In the genomic region with DNA sequence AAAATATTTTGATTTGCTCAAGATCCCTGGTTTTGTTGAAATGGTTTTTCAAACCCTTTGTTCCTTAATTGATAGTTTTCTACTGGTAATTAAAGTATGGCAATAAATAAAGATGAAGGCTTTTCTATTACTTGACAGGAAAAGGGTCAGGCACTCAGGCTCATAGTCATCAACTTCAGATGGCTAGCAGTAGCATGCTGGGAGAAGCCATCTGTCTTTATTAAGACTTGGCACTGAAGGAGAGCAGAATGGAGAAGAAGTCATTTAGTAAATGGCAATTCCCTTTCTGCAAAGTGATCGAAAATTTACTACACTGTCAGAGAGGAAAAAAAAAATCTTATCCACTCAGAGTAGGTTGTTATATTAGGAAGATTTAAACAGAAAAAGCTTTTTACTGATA, we compare ENCODE assay signal across 23 mouse cellular contexts. TPM values are rescaled to one million over a fixed set of nuclear protein-coding genes. Genes with fewer than 3 reads are reported as not detected.
DNase-seq lines count a peak whose midpoint lies in the region; ATAC-seq and TF ChIP-seq lines count a peak whose summit lies in the region.
"Had no signal": no experiment of that assay in that cellular context is flagged by ENCODE, and none has a peak within 500 bp of the region (broad histone marks: within the 10 kb centered on the region; RNA-seq: fewer than 3 reads in every experiment).

No protein-coding gene starts in this region.

- WGBS in hindbrain, postnatal 0 days: 62% methylated on average over 1 of the region's 1 CpGs
- 57% methylated on average over 1 of the region's 1 CpGs for WGBS in hindbrain, embryonic 14.5 days

- no peak overlapping the region for H3K4me3 ChIP-seq in hindbrain, postnatal 0 days (ENCODE audit: low read length)
- H3K4me3 ChIP-seq in hindbrain, embryonic 14.5 days (replicated peaks; ENCODE audit: low read length): no peak overlapping the region
- H3K4me3 ChIP-seq: embryonic facial prominence, embryonic 10.5 days; embryonic facial prominence, embryonic 12.5 days; forebrain, embryonic 13.5 days; forebrain, embryonic 15.5 days had no signal

- H3K27me3 ChIP-seq in hindbrain, postnatal 0 days (ENCODE audit: insufficient read depth, low read length): no peaks in the 10 kb centered on the region
- no peaks in the 10 kb centered on the region for H3K27me3 ChIP-seq in hindbrain, embryonic 14.5 days (ENCODE audit: control insufficient read depth, insufficient read depth, low read length)
- H3K27me3 ChIP-seq: CH12.LX; embryonic facial prominence, embryonic 12.5 days; forebrain, embryonic 13.5 days; forebrain, embryonic 15.5 days had no signal

- no peaks in the 10 kb centered on the region for H3K9me3 ChIP-seq in hindbrain, postnatal 0 days (ENCODE audit: low read length)
- no peaks in the 10 kb centered on the region for H3K9me3 ChIP-seq in hindbrain, embryonic 14.5 days (ENCODE audit: control insufficient read depth, low read length)
- H3K9me3 ChIP-seq: embryonic facial prominence, embryonic 10.5 days; embryonic facial prominence, embryonic 12.5 days; forebrain, embryonic 13.5 days; forebrain, embryonic 15.5 days; G1E had no signal

- peak; percentile 55 to 56 for DNase-seq in cerebellum, postnatal 10 days
- DNase-seq in cerebellum, adult 9-10 months: no peak
- peak; percentile 8 to 34 for DNase-seq in cerebellum, postnatal 25 days
- DNase-seq in cerebellum, adult 9-11 months: no peak
- DNase-seq in hindbrain, postnatal 0 days (ENCODE audit: low spot score): peak; percentile 25
- no peak for DNase-seq in hindbrain, embryonic 14.5 days (ENCODE audit: low spot score)
- DNase-seq in mesoderm, embryonic 11.5 days (ENCODE audit: low read depth, low spot score): peak; percentile 12
- DNase-seq: adrenal gland, adult 8-10 months; adrenal gland, postnatal 14 days; adrenal gland, postnatal 36 days; B cell, adult 2 months; cerebellum, adult 11-12 months; forebrain, postnatal 0 days had no signal

- H3K36me3 ChIP-seq in hindbrain, postnatal 0 days (ENCODE audit: insufficient read depth, low read length): no peaks in the 10 kb centered on the region
- H3K36me3 ChIP-seq in hindbrain, embryonic 14.5 days (replicated peaks; ENCODE audit: control insufficient read depth, insufficient read depth): no peaks in the 10 kb centered on the region
- H3K36me3 ChIP-seq: embryonic facial prominence, embryonic 10.5 days; embryonic facial prominence, embryonic 12.5 days; forebrain, embryonic 15.5 days; G1E had no signal

- no peaks in the 10 kb centered on the region for H3K4me1 ChIP-seq in hindbrain, postnatal 0 days (ENCODE audit: insufficient read depth, low read length)
- no peaks in the 10 kb centered on the region for H3K4me1 ChIP-seq in hindbrain, embryonic 14.5 days (replicated peaks; ENCODE audit: control insufficient read depth, insufficient read depth, low read length)
- H3K4me1 ChIP-seq: embryonic facial prominence, embryonic 10.5 days; embryonic facial prominence, embryonic 12.5 days; forebrain, embryonic 13.5 days; forebrain, embryonic 15.5 days had no signal

- TF ChIP-seq CTCF in hindbrain, postnatal 0 days (IDR thresholded peaks at IDR 0.05; ENCODE audit: low read depth): no peak

- no peak overlapping the region for H3K27ac ChIP-seq in hindbrain, postnatal 0 days
- no peak overlapping the region for H3K27ac ChIP-seq in hindbrain, embryonic 14.5 days
- H3K27ac ChIP-seq: embryonic facial prominence, embryonic 10.5 days; embryonic facial prominence, embryonic 12.5 days; forebrain, embryonic 13.5 days; forebrain, embryonic 15.5 days had no signal

- no peak overlapping the region for H3K9ac ChIP-seq in hindbrain, postnatal 0 days (replicated peaks; ENCODE audit: low read length)
- H3K9ac ChIP-seq in hindbrain, embryonic 14.5 days: no peak overlapping the region
- H3K9ac ChIP-seq: embryonic facial prominence, embryonic 12.5 days; forebrain, embryonic 13.5 days; forebrain, embryonic 15.5 days; forebrain, postnatal 0 days had no signal

- H3K4me2 ChIP-seq in hindbrain, postnatal 0 days (ENCODE audit: low read depth, low read length): no peak overlapping the region
- no peak overlapping the region for H3K4me2 ChIP-seq in hindbrain, embryonic 14.5 days (replicated peaks)
- H3K4me2 ChIP-seq: embryonic facial prominence, embryonic 12.5 days; forebrain, embryonic 13.5 days; forebrain, embryonic 15.5 days had no signal

- ATAC-seq in hindbrain, postnatal 0 days: no peak
- no peak for ATAC-seq in hindbrain, embryonic 14.5 days (ENCODE audit: low FRiP score)
- ATAC-seq: activated CD4-positive, CD25-positive, alpha-beta regulatory T cell, adult 4 months; CD4-positive, CD25-positive, alpha-beta regulatory T cell, adult 4 months; forebrain, embryonic 13.5 days; forebrain, embryonic 15.5 days; forebrain, postnatal 0 days; Patski had no signal

RNA-seq across cellular contexts. Expression of gene A730046J19Rik, which starts 17.2 kb away (rescaled TPM):
- total RNA-seq in hindbrain, postnatal 0 days (2014; rRNA removed): 0.26 and 0.29 TPM in 2 replicates
- polyA plus RNA-seq in hindbrain, postnatal 0 days (2015; fragmentation: Nextera tagmentation; extraction: Ambion mirVana): 0.58 and 0.79 TPM in 2 replicates
- polyA plus RNA-seq in hindbrain, embryonic 14.5 days (2014; fragmentation: Nextera tagmentation; extraction: Ambion mirVana): 1.7 and 1.9 TPM in 2 replicates
- total RNA-seq: CH12.LX, G1E had no signal
- polyA plus RNA-seq: activated CD4-positive, CD25-positive, alpha-beta regulatory T cell, adult 4 months; CD4-positive, CD25-positive, alpha-beta regulatory T cell, adult 4 months; cortical plate, adult 2 months; G1E; Patski had no signal

Comparison
In these comparisons a context has a peak if more than half of its experiments do, and no peak if none do; other contexts are left out.
1. DNase-seq: peak in cerebellum, postnatal 10 days (2 of 2), cerebellum, postnatal 25 days (2 of 2), hindbrain, postnatal 0 days (single experiment) and mesoderm, embryonic 11.5 days (single experiment); none in cerebellum, adult 9-10 months (single experiment), cerebellum, adult 9-11 months (single experiment) and hindbrain, embryonic 14.5 days (single experiment).